Mouse (Mus musculus): ENCODE data around the gene Sp6. TPM values are rescaled to one million over a fixed set of nuclear protein-coding genes. Genes with fewer than 3 reads are reported as not detected.

The Sp6 gene
- 6.1 and 13.7 TPM in 2 replicates for polyA plus RNA-seq (2012; rRNA removed)

GRCm38 (mm10) chr11:97013121-97013670, at the start of gene Sp6:
TSS of gene Sp6 (plus strand) at chr11:97013394.

GRCm38 (mm10) chr11:96982859-96983258, 30.3 kb upstream of the Sp6 start, which contains the start of gene Sp2:
TSS of gene Sp2 (minus strand) at chr11:96982959.

DNA sequence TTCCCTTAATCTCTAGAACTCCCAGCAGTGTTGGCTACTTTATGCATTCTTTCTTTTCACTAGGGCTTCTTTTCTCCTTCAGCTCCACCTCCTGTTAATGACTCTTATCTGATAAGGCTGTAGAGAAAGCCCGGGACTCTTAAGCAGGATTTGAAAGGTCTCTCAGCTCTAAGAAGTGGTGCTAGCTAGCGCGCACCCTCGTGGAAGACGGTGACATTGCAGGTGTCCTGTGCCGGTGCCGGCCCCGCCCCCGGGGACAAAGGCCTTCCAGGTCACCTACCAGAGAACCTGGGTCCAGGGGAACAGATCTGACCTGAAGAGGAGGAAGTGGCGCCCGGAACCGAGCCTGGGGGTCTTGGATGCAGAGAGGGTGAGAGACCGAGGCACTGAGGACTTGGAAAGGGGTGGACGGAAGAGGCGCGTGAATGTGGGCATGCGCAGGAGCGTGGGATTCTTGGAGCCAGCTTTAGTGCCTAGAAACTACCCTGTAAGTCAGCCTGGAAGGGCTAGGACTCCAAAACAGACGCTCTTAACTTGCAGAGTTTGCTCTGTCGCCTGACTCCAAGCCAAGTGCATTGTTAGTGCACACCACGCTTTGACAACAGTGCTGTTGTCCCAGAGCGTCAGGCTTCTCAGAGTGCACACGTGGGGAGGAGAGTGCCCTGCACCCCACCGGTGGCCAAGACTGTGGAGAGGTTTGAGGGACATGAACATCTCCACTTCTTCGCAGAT, 16.7 kb downstream of the Sp6 start, which contains the start of gene Scrn2:
Gene Scrn2, plus strand, starts transcription at position 253 of the 732 bp plus-strand sequence.

DNA sequence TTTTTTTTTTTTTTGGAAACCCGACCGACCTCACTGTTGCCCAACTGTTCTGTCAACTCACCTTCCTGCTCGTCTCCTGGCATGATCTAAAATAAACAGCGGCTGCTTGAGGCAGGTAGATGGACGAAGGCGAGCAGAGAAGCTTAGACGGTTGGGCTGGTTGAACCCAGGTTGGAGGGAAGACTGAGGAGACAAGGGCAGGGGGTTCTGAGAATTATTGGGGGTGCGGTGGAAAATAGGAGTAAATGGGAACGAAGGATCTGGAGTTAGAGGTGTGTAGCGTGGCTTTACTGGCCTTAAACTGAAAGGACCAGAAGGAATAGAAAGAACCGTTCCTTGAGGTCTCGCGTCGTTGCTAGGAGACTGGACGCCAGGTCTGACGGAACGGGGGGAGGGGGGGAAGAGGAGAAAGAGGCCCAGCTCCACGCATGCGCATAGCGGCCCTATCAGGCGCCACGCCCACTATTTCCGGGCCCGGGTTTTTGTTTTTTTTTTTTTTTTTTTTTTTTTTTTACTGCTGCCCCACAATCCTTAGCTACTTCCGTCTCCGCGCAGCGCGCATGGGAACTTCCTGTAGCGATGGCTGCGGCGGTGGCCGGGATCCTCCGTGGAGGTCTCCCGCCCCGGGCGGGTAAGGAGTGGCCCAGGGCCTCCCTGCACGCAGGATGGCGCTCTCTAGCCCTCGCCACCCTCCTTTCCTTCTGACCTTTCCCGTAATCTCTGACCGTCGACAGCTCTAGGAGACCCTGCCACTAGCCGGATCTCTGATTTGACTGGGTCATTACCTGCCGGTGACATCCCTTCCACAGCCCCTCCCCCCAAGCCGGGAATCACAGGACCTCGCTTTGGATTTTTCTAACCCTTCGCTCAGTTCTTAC, 28.1 kb downstream of the Sp6 start, which contains the start of the genes Lrrc46 and Mrpl10:
Gene Lrrc46, minus strand, starts transcription at position 386 of the 878 bp plus-strand sequence.
Gene Mrpl10, plus strand, starts transcription at position 539 of the 878 bp plus-strand sequence.

DNA sequence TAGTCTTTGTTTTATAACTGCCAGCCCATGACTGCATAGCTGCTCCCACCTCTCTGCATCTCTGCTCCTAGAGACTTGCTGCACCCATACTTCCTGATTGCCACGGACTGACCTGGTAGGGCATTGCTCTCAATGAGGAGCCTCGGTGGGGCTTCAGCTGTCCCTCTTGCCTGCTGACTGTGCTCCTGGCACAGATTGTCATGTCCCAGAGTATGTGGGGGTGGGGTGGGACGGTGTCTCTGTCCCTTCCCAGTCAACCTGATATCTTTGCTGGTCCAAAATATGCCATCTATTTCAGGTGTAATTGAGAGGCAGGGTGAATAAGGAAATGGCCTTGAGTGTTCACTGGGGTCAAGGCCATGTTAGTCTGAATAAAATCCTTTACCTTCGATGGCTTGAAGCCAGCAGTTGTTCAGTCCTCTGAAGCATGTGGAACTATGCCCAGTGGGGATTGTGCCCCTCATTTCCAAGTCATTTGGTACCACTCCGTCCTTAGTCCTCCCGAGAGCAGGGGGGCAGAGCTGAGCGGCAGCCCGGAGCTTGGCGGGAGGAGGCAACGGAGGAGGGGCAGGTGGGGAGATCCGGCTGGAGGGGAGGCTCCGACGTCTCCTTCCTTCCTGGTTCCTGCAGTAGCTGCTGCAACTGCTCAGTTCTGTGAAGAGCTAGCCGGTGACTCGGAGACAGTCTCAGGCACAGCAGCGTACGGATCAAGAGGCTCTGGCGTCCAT, 37.2 kb downstream of the Sp6 start, which contains the start of gene Osbpl7:
Gene Osbpl7, plus strand, starts transcription at position 413 of the 728 bp plus-strand sequence.

Other genes starting within 250 kb of the Sp6 start
- gene Snx11, start 235.8 kb upstream of the Sp6 start, polyA plus RNA-seq (2012; rRNA removed) = 8.8 and 10.0 TPM in 2 replicates
- 10.7 and 12.5 TPM in 2 replicates for gene Cbx1, start 224.3 kb upstream of the Sp6 start, polyA plus RNA-seq (2012; rRNA removed)
- 64.6 and 77.2 TPM in 2 replicates for gene Nfe2l1, start 183.4 kb upstream of the Sp6 start, polyA plus RNA-seq (2012; rRNA removed)
- gene Copz2, start 163.5 kb upstream of the Sp6 start, polyA plus RNA-seq (2012; rRNA removed) = 25.8 and 26.9 TPM in 2 replicates
- gene Cdk5rap3, start 96.9 kb upstream of the Sp6 start, polyA plus RNA-seq (2012; rRNA removed) = 18.0 and 21.3 TPM in 2 replicates
- gene Prr15l, start 85.3 kb upstream of the Sp6 start, polyA plus RNA-seq (2012; rRNA removed) = 77.1 and 108 TPM in 2 replicates
- 21.5 and 27.7 TPM in 2 replicates for gene Pnpo, start 69.4 kb upstream of the Sp6 start, polyA plus RNA-seq (2012; rRNA removed)
- gene Sp2, start 30.4 kb upstream of the Sp6 start, polyA plus RNA-seq (2012; rRNA removed) = 7.1 and 8.2 TPM in 2 replicates
- gene Scrn2, start 16.5 kb downstream of the Sp6 start, polyA plus RNA-seq (2012; rRNA removed) = 8.8 and 9.4 TPM in 2 replicates
- gene Lrrc46, start 28.0 kb downstream of the Sp6 start, polyA plus RNA-seq (2012; rRNA removed) = 0.05 and 0.15 TPM in 2 replicates
- gene Mrpl10, start 28.2 kb downstream of the Sp6 start, polyA plus RNA-seq (2012; rRNA removed) = 50.6 and 76.1 TPM in 2 replicates
- gene Osbpl7, start 37.2 kb downstream of the Sp6 start, polyA plus RNA-seq (2012; rRNA removed) = 9.0 and 10.4 TPM in 2 replicates
- gene Tbx21, start 101.9 kb downstream of the Sp6 start, polyA plus RNA-seq (2012; rRNA removed) = 0.10 and 0.19 TPM in 2 replicates
- gene Tbkbp1, start 138.1 kb downstream of the Sp6 start, polyA plus RNA-seq (2012; rRNA removed) = 7.1 and 11.6 TPM in 2 replicates
- gene Kpnb1, start 174.5 kb downstream of the Sp6 start, polyA plus RNA-seq (2012; rRNA removed) = 3.2 and 5.2 TPM in 2 replicates

All from stomach, adult 2 months (tissue).